Comparison of ENCODE assay signal across 28 mouse cellular contexts in genomic region chr2:16741813-16742212, GRCm38 (mm10).
A peak's percentile ranks its signal among the peaks of the same experiment; 100 is the strongest.
DNase-seq lines count a peak whose midpoint lies in the region; ATAC-seq and TF ChIP-seq lines count a peak whose summit lies in the region.
"Had no signal": no experiment of that assay in that cellular context is flagged by ENCODE, and none has a peak within 500 bp of the region (broad histone marks: within the 10 kb centered on the region; RNA-seq: fewer than 3 reads in every experiment).

No protein-coding gene starts in this region.

- peak; percentile 52 for DNase-seq in forebrain, embryonic 14.5 days (ENCODE audit: low spot score)
- DNase-seq in forebrain, postnatal 0 days: no peak
- DNase-seq in R1 (ENCODE audit: low read depth, low spot score): peak; percentile 22
- DNase-seq in brain, embryonic 14.5 days (ENCODE audit: low read depth): peak; percentile 59
- DNase-seq in gastrocnemius, adult 2 months: no peak
- DNase-seq in retina, embryonic 14.5 days (ENCODE audit: low spot score): no peak
- DNase-seq: adrenal gland, adult 2 months; adrenal gland, postnatal 14 days; cerebellum, adult 11-12 months; cerebellum, adult 8-10 months; cerebellum, postnatal 10 days; cerebellum, postnatal 36 days; embryo, embryonic 11 days; gastrocnemius, postnatal 25 days; heart, adult 18-20 months; heart, postnatal 10 days; heart, postnatal 36 days; kidney, adult 11 months had no signal

- peak; percentile 61; the same call in 1 of the 2 replicates for ATAC-seq in forebrain, embryonic 14.5 days
- no peak for ATAC-seq in forebrain, postnatal 0 days
- ATAC-seq: CD4-positive, CD25-positive, alpha-beta regulatory T cell, adult 4 months; hindbrain, embryonic 16.5 days; intestine, embryonic 15.5 days had no signal

- intact Hi-C loops in gastrocnemius, adult 2 months (cut with DNase I): no loop called here

- H3K36me3 ChIP-seq in forebrain, embryonic 14.5 days (ENCODE audit: control insufficient read depth, insufficient read depth, low read length): no peaks in the 10 kb centered on the region
- no peaks in the 10 kb centered on the region for H3K36me3 ChIP-seq in forebrain, postnatal 0 days (ENCODE audit: insufficient read depth)
- H3K36me3 ChIP-seq: embryonic facial prominence, embryonic 10.5 days; embryonic facial prominence, embryonic 13.5 days; heart, embryonic 12.5 days; heart, embryonic 15.5 days; hindbrain, embryonic 10.5 days; hindbrain, embryonic 13.5 days; intestine, embryonic 15.5 days had no signal

- TF ChIP-seq CTCF in forebrain, postnatal 0 days (IDR thresholded peaks at IDR 0.05; ENCODE audit: low read depth): no peak
- no peak for TF ChIP-seq CTCF in brain, embryonic 14.5 days (IDR thresholded peaks at IDR 0.05; ENCODE audit: borderline replicate concordance, extremely low read depth, insufficient read depth, insufficient read length)
- no peak for TF ChIP-seq CTCF in gastrocnemius, adult 2 months (IDR thresholded peaks at IDR 0.05)

- no peak overlapping the region for H3K27ac ChIP-seq in forebrain, embryonic 14.5 days (ENCODE audit: low read depth, low read length)
- no peak overlapping the region for H3K27ac ChIP-seq in forebrain, postnatal 0 days (ENCODE audit: low read depth, low read length)
- H3K27ac ChIP-seq in gastrocnemius, adult 2 months: no peak overlapping the region
- H3K27ac ChIP-seq: embryonic facial prominence, embryonic 10.5 days; embryonic facial prominence, embryonic 13.5 days; heart, embryonic 15.5 days; hindbrain, embryonic 10.5 days; hindbrain, embryonic 13.5 days; intestine, embryonic 15.5 days had no signal

- H3K4me2 ChIP-seq in forebrain, embryonic 14.5 days (ENCODE audit: low read length): no peak overlapping the region
- H3K4me2 ChIP-seq in forebrain, postnatal 0 days (ENCODE audit: low read depth): no peak overlapping the region
- H3K4me2 ChIP-seq: embryonic facial prominence, embryonic 13.5 days; heart, embryonic 12.5 days; heart, embryonic 15.5 days; hindbrain, embryonic 13.5 days; intestine, embryonic 15.5 days had no signal

- no peaks in the 10 kb centered on the region for H3K4me1 ChIP-seq in forebrain, embryonic 14.5 days (ENCODE audit: control insufficient read depth, insufficient read depth, low read length)
- H3K4me1 ChIP-seq in forebrain, postnatal 0 days (ENCODE audit: insufficient read depth): no peaks in the 10 kb centered on the region
- H3K4me1 ChIP-seq: embryonic facial prominence, embryonic 13.5 days; hindbrain, embryonic 10.5 days; hindbrain, embryonic 13.5 days; intestine, embryonic 15.5 days had no signal

- 14% methylated on average over 3 of the region's 3 CpGs for WGBS in forebrain, embryonic 14.5 days
- WGBS in forebrain, postnatal 0 days: 24% methylated on average over 3 of the region's 3 CpGs

- no peak for TF ChIP-seq POLR2A in brain, embryonic 14.5 days (IDR thresholded peaks at IDR 0.05; ENCODE audit: borderline replicate concordance, extremely low read depth, insufficient read depth, insufficient read length, poor library complexity, severe bottlenecking)

- H3K4me3 ChIP-seq in forebrain, embryonic 14.5 days (ENCODE audit: low read depth, low read length): no peak overlapping the region
- no peak overlapping the region for H3K4me3 ChIP-seq in forebrain, postnatal 0 days (ENCODE audit: low read depth, low read length)
- H3K4me3 ChIP-seq in gastrocnemius, adult 2 months: no peak overlapping the region
- H3K4me3 ChIP-seq: embryonic facial prominence, embryonic 10.5 days; embryonic facial prominence, embryonic 13.5 days; erythroblast, embryonic 14.5 days; heart, embryonic 12.5 days; heart, embryonic 15.5 days; hindbrain, embryonic 10.5 days; hindbrain, embryonic 13.5 days; intestine, embryonic 15.5 days had no signal

- no peak overlapping the region for H3K9ac ChIP-seq in forebrain, embryonic 14.5 days (ENCODE audit: low read length)
- H3K9ac ChIP-seq in forebrain, postnatal 0 days: no peak overlapping the region
- H3K9ac ChIP-seq: embryonic facial prominence, embryonic 13.5 days; heart, embryonic 12.5 days; heart, embryonic 15.5 days; hindbrain, embryonic 13.5 days; intestine, embryonic 15.5 days had no signal

- no peaks in the 10 kb centered on the region for H3K9me3 ChIP-seq in forebrain, embryonic 14.5 days (replicated peaks; ENCODE audit: control insufficient read depth, low read length)
- no peaks in the 10 kb centered on the region for H3K9me3 ChIP-seq in forebrain, postnatal 0 days (ENCODE audit: low read length)
- H3K9me3 ChIP-seq: embryonic facial prominence, embryonic 10.5 days; embryonic facial prominence, embryonic 13.5 days; heart, embryonic 12.5 days; heart, embryonic 15.5 days; hindbrain, embryonic 10.5 days; hindbrain, embryonic 13.5 days; intestine, embryonic 15.5 days had no signal

- no peaks in the 10 kb centered on the region for H3K27me3 ChIP-seq in forebrain, embryonic 14.5 days (replicated peaks; ENCODE audit: control insufficient read depth, insufficient read depth, low read length)
- H3K27me3 ChIP-seq in forebrain, postnatal 0 days (ENCODE audit: insufficient read depth, low read length): no peaks in the 10 kb centered on the region
- H3K27me3 ChIP-seq: embryonic facial prominence, embryonic 13.5 days; heart, embryonic 12.5 days; heart, embryonic 15.5 days; hindbrain, embryonic 13.5 days; intestine, embryonic 15.5 days had no signal

Comparison
In these comparisons a context has a peak if more than half of its experiments do, and no peak if none do; other contexts are left out.
1. DNase-seq: peak in forebrain, embryonic 14.5 days (single experiment), R1 (single experiment) and brain, embryonic 14.5 days (single experiment); none in forebrain, postnatal 0 days (single experiment), gastrocnemius, adult 2 months (single experiment) and retina, embryonic 14.5 days (single experiment).